Mouse (Mus musculus) urinary bladder, postnatal 25 days (tissue): ENCODE results near the gene Elf1.
"Not testable (repeated sequence)": the region's sequence is repeated elsewhere in the genome, so short reads cannot be mapped to it uniquely, and the experiment has no call there.

Experiments used
- DNase-seq: peaks from one replicate; pipeline ENCODE4 v3.0.0; 2022; ENCODE audit warnings: low spot score

The Elf1 gene

DNA sequence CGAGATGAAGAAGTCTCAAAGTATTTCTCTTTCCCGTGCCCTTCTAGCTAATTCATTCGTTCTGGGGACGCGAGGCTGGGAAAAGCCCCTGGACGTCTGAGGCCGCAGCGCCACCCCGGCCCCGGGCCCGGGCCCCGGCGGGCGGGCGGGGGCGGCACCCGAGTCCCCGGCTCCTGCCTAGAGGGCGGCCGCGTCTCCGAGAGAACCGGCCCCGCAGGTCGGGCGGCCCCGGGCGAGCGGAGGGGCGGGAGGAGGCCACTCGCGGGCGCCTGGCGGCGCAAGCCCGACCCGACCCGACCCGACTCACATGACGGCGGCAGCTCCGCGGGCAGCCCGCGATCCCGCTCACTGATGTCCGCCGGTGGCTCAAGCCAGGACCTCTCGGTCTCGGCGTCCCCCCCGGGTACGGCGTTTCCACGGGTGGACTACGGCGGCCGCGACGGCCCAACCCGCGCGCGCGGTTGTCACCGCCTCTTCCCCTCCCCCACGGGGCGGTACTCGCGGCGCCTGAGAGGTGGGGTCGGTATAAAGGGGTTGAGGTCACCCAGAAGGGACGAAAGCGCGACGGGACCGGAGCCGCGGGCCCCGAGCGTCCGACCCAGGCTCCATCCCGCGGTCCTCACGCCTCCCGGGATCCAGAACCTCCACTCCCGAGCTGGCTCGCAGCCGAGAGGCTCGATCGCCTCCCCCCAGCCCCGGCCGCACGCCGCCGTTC, at the start of gene Elf1:
TSS of gene Elf1 (plus strand) at position 571 of the 715 bp plus-strand sequence.
- DNase-seq, result peak; percentile 98

GRCm38 (mm10) chr14:79434068-79434467, 46.9 kb upstream of the Elf1 start:
- no peak for DNase-seq

- DNase-seq, result no peak
These were observed 40.3 kb upstream of the Elf1 start for GRCm38 (mm10) chr14:79440655-79441054.

DNA sequence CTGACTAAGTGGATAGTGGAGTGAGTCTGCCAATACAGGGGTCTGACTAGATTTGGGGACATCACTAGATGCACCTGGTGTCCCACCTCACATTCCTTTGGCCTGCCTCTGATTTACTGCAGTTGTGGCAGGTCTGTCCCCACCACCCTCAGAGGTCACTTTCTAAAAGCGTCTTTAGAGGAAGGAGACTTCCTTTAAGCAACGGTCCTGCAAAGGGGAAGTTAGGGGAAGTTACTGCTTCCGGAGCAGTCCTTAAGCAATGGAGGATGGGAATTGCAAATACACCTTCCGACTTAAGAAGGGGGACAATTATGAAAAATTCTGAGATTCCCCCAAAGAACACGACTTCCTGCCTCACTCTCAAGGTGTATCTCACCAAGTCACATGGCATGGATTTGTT, 39.6 kb upstream of the Elf1 start:
- no peak for DNase-seq

DNA sequence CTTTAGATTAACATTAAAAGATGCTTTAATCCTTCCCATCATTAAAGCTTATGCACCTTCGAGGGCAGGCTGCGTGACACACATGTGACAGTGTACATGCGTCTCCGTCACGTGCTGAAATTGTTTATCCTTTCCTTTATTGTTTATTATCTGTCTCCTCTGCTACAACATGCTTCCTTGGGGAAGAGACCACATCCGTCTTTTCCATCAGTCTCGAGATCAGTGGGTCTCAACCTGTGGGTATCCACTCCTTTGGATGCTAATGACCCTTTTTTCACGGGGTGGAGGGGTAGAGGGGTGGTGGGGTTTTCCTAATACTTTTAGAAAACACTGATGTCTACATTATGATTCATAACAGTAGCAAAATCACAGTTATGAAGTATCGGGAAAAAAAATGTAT, 36.4 kb upstream of the Elf1 start:
- no peak for DNase-seq

DNA sequence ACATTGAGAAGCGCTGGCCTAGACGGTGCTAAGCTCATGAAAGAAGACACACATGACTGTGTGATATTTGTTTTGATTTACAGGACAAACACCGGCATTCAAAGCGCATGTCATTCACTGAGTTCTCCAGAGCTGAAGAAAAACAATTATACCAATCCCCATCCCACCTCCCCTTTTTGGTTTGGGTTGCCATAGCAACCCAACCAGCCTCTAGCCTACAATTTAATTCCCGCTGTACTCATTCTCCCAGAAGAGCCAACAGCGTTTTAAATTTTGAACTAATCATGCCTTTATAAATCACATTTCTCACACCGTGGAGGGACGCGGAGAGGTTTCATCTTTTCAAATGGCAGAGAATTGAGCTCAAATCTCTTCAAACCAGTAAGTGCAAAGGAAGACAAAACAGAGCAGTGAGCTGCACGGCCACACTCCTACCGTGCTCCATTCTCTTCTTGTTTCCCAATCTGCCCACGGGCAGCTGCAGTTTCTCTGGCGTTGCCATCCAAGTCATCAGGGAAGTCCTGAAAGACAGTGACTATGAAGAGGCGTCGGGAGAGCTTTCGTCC, 35.9 kb upstream of the Elf1 start:
- no peak for DNase-seq

GRCm38 (mm10) chr14:79451681-79452590, 29.1 kb upstream of the Elf1 start, which contains the start of gene Kbtbd6:
Kbtbd6 (plus strand) TSS chr14:79451835.
- peak; percentile 60 for DNase-seq

DNA sequence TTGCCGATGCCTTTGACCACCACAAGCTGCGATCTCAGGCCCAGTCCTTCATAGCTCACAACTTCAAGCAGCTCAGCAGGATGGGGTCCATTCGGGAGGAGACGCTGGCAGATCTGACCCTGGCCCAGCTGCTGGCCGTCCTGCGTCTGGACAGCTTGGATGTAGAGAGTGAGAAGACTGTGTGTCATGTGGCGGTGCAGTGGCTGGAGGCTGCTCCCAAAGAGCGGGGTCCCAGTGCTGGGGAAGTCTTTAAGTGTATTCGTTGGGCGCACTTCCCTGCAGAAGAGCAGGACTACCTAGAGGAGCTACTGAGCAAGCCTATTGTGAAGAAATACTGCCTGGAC, 28.4 kb upstream of the Elf1 start:
- DNase-seq, result not testable (repeated sequence)

GRCm38 (mm10) chr14:79460401-79460800, 20.6 kb upstream of the Elf1 start:
- no peak for DNase-seq

GRCm38 (mm10) chr14:79460988-79461387, 20.0 kb upstream of the Elf1 start:
- no peak for DNase-seq

- no peak for DNase-seq
These were observed 15.4 kb upstream of the Elf1 start for GRCm38 (mm10) chr14:79465623-79466022.

- DNase-seq, result peak; percentile 51
These were observed 13.4 kb upstream of the Elf1 start for GRCm38 (mm10) chr14:79467621-79468020.

GRCm38 (mm10) chr14:79473384-79473783, 7.6 kb upstream of the Elf1 start:
- no peak for DNase-seq

DNA sequence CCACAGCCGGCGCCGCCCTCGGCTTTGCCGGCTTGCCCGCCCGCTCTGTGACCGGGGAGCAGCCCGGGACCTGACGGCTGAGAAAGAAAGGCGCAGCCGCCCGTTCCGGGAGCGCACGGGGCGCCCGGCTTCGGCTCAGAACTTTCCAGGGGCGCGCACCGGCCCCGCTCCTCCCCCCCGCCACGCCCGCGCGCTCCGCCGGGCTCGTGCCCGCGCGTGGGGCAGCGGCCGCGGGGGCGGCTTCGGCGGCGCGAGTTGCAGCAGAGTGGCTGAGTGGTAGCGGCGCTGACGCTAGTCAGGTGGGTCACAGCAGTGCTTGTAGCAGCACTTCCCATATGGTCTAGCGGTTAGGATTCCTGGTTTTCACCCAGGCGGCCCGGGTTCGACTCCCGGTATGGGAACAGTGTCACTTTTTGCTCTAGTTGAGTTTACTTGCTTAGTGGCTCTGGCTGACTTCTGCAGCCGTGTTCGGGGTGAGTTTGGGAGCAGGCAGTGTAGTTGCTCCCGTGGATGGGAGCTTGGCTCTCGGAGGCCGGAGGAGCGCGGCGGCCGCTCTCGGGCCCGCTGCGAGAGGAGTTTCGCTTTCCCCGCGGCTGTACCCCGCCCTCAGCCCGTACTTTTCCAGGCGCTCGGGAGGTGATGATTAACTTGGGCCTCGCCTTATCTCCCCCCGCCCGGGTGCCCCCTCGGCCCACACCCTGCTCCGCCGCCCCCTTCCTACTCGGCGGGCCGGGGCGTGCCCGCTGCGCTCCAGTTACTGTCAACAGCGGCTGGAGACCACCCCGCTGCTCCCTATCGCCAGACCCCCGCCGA, 551 bp downstream of the Elf1 start, which contains the start of gene Wbp4:
TSS of gene Wbp4 (minus strand) at position 182 of the 813 bp plus-strand sequence.
- peak; percentile 84 for DNase-seq

- no peak for DNase-seq
These were observed 1.3 kb downstream of the Elf1 start for GRCm38 (mm10) chr14:79482251-79482661.

DNA sequence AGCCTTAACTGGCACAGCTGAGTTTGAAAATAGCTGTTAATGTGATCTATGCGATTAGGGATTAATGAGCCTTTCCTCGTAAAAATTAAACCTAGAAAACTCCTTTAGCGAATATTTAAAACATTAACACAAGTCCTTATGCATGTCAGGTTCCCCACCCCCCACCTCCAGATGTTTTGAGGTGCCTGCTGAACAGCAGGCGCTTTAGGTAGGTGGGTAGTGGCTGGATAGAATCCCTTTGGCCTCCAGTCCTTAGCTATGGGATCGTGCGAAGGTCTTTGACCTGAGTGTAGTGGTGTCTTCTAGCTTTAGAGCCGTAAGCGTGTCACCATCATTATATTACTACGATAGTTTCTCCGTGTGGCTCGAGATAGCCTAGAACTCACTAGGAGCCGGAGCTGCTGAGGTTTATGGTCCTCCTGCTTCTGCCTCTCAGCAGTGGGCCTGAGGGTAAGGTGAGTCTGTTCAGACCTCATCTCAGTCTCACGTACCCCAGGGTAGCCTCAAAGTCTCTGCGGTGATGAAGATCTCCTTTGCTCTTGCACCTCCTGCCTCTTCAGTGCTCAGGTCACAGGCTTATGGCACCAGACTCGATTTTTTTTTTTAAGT, 1.9 kb downstream of the Elf1 start:
- DNase-seq, result no peak

- no peak for DNase-seq
These were observed 2.7 kb downstream of the Elf1 start for GRCm38 (mm10) chr14:79483611-79484120.

DNA sequence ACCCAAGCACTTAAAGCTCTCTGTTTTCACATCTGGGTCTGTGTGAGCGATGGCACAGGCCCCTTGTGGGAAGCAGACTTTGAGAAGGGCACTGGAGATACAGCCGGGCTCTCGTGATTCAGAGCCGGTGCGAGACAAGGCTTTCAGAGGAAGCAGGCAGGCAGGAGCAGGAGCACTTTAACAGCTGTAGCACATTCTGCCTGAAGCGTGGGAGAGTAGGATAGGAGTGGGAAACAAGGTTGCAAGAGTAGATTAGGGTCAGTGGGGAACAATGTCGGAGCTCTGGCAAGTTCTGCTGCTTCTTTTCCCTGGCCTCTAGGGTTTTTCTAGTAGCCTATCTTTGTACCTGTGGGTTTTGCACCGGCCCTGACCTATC, 5.6 kb downstream of the Elf1 start:
- no peak for DNase-seq

DNA sequence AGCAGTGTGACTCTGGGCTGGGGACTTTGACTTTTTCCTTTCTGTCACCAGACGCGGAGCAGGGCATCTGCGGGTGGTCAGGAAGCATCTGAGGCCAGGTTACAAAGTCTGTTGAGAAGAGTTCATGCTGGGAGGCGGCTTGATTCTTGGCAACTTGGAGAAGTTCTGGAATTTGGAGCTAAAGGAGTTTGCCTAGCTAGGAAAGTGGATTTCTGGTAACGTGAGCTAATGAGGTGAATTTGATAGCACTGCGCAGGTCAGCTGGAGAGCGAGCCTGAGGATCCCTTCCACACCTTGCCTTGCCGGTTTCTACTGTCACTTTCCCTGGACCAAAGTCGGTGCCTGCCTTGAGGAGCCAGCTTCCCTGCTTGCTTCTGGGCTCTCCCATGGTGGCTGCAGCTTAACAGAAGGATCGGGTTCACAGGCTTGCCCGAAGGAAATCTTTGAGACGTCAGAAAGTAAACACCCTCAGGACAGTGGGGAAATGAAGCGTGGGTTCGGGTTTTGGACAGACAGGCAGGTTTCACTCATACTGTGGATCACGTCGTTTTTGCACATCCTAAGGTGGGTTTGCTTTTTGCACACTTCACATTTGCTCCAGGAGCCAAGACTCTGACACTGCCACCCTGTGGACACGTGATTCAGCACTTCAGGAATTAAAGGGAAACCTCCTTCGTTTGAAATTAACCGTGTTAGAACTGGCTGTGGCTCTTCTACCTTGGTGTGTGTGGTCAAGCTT, 6.2 kb downstream of the Elf1 start:
- DNase-seq, result no peak

GRCm38 (mm10) chr14:79488531-79488930, 7.5 kb downstream of the Elf1 start:
- no peak for DNase-seq

GRCm38 (mm10) chr14:79489150-79489549, 8.2 kb downstream of the Elf1 start:
- no peak for DNase-seq
